Mouse (Mus musculus) stomach, postnatal 0 days (tissue): Measurements from ENCODE around the gene Cct5.

Experiments used
- CTCF ChIP-seq: IDR thresholded peaks from 2 replicates; pipeline ENCODE4 v1.5.1; 2016; ENCODE audit warnings: antibody characterized with exemption, low read depth, mild to moderate bottlenecking, moderate library complexity
- EP300 ChIP-seq: optimal IDR thresholded peaks from 2 replicates; pipeline ENCODE3; 2016; ENCODE audit warnings: antibody characterized with exemption

- no peak for TF ChIP-seq CTCF
- TF ChIP-seq EP300 = no peak
These were observed 55.3 kb downstream of the Cct5 start for GRCm38 (mm10) chr15:31546291-31546690.
